Mouse (Mus musculus) forebrain, embryonic 10.5 days (tissue): ENCODE results near the gene Chad. TPM values are rescaled to one million over a fixed set of nuclear protein-coding genes. Genes with fewer than 3 reads are reported as not detected.
A peak's percentile ranks its signal among the peaks of the same experiment; 100 is the strongest.

ENCODE experiments used
- DNase-seq: peaks from one replicate; pipeline ENCODE4 v3.0.0-alpha.2; 2017; ENCODE audit warnings: low spot score; ENCODE audit errors: extremely low spot score
- H3K27ac ChIP-seq: fragments of 300-500 bp; sonication (generic); 2 replicates; pipeline ENCODE4 v1.5.1; 2016; ENCODE audit warnings: mild to moderate bottlenecking
- H3K27me3 ChIP-seq: fragments of 300-500 bp; sonication (generic); 2 replicates; pipeline ENCODE4 v1.6.1; 2016; ENCODE audit warnings: mild to moderate bottlenecking; ENCODE audit not compliant: poor library complexity, severe bottlenecking
- H3K36me3 ChIP-seq: fragments of 300-500 bp; sonication (generic); replicated peaks from 2 replicates; pipeline ENCODE4 v1.6.1; 2016; ENCODE audit warnings: mild to moderate bottlenecking, moderate library complexity
- H3K4me1 ChIP-seq: fragments of 300-500 bp; sonication (generic); 2 replicates; pipeline ENCODE4 v1.6.1; 2016
- H3K4me3 ChIP-seq: fragments of 300-500 bp; sonication (generic); 2 replicates; pipeline ENCODE4 v1.5.1; 2016; ENCODE audit warnings: mild to moderate bottlenecking, moderate library complexity
- H3K9me3 ChIP-seq: fragments of 300-500 bp; sonication (generic); 2 replicates; pipeline ENCODE4 v1.6.1; 2016; ENCODE audit warnings: mild to moderate bottlenecking, moderate library complexity
- WGBS: fragments of 180-500 bp; shearing (Covaris S2); methylation state at CpG from one replicate; pipeline ENCODE4 v1.1.7; 2016; 5-methylcytosine and 5-hydroxymethylcytosine counted together
- polyA plus RNA-seq: library from polyadenylated mRNA; unstranded; fragments of >200 nt; fragmentation: Nextera tagmentation; extraction: Ambion mirVana; gene quantifications from 2 replicates; pipeline ENCODE4 v1.2.1, GENCODE M21; 2016

The Chad gene
- polyA plus RNA-seq, 1 experiment from 2014 or later, result 0.09 TPM

DNA sequence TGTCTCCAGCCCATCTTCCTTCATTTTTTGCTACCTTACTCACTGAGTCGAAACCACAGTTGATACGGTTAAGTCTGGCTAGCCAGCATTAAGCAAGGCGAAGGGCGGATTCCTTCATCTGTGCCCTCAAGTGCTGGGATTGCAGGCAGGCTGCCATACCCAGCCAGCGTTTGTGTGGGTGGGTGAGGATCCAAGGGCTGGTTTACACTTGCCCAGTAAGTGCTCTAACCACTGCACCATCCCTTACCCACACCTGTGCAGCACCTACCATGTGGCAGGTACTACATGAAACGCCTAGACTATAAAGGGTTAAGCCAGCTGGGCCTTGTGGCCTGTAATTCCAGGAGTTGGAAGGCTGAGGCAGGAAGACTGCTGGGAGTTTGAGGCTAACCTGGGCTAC lies 17.6 kb upstream of the Chad start:
- H3K27me3 ChIP-seq, result no peaks in the 10 kb centered on the region; the same call in 1 of the 2 replicates
- no peak overlapping the region for H3K27ac ChIP-seq
- no peaks in the 10 kb centered on the region; the same call in 1 of the 2 replicates for H3K9me3 ChIP-seq
- peaks cover 13% of the 10 kb centered on the region for H3K36me3 ChIP-seq
- peaks cover 28% of the 10 kb centered on the region for H3K4me1 ChIP-seq
- no peak for DNase-seq
- H3K4me3 ChIP-seq, result no peak overlapping the region
- 92% methylated on average over 6 of the region's 6 CpGs for WGBS

DNA sequence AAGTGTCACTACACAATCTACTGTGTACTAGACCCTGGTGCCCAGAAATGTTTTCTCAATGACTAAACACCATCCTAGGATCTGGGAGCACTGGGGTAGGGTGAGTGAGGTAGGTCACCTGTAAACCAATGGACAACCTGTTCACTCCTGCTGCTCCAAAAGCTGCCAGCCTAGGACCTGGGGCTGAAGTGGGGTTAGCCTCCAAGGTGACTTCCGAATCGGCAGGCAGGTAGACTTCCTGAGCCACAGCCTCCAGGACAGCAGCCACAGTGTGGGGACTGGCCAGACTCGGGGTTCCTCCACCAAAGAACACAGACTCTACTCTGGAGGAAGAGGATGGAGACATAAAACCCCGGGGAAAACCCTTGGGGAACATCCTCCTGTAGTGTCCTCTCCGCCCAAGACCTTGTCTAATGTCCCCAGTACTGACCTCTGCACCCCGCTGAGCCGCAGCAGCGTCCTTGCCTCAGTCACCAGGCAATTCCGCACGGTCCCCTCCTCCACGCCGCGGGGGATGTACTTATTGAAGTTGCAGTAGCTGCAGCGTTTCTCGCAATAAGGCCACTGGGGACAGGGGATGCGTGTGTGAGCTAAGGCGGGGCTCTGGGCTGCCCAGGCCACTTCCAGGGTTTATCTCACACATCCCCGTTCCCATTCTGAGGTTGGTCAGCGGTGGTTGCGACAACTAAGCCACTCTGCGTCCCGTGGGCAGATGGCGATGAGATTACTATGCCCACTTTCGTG lies 16.6 kb upstream of the Chad start:
- Histone ChIP-seq H3K27me3 (no peaks in the 10 kb centered on the region; the same call in 1 of the 2 replicates), H3K36me3 (peaks cover 5% of the 10 kb centered on the region), H3K9me3 (no peaks in the 10 kb centered on the region; the same call in 1 of the 2 replicates), H3K4me3 (peak overlapping the region; percentile 74), H3K4me1 (peaks cover 28% of the 10 kb centered on the region), H3K27ac (peak overlapping the region; percentile 94)
- 16% methylated on average over 24 of the region's 24 CpGs for WGBS
- DNase-seq, result peak; percentile 34

DNA sequence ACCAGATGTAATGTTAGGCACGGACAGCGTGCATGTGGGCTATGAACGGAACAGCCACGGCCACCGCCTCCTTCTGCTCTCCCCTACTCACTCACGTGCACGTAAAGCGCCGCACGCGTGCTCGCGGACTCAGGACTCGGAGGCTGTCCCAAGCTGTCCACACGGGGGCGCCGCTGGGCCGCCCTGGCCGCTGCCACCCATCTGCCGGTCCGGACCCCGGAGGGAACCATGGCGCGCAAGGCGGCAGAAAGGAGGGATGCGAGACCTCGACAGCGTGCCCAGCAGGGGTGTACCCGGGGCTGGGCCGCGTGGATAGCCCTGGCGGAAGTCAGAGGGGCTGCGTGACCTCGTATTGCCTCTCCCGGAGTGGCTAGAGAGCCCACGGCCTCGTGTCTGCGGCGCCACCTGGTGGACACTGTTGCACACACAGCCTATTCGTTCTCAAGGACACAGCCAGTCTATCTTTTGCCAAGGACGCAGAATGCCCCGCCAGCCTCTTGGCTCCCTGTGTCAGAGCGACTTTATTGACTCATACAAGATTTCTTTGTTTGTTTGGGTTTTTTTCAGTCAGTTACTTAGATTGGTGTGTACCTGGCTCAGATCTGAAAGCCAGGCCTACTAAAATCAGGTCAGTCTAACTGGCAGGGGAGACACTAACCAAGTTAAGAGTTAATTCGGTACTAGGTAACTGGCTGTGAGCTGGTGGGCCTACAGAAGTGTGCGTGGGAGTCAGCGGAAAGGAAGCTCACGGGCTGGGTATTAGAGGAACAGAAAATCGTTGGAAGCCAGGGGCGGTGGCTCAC lies 15.8 kb upstream of the Chad start, which contains the start of gene Rsad1:
TSS of gene Rsad1 (minus strand) at position 368 of the 803 bp plus-strand sequence.
- Histone ChIP-seq H3K4me3 (peak within 1 kb of the TSS; percentile 74), H3K27me3 (no peaks in the 10 kb centered on the region; the same call in 1 of the 2 replicates), H3K9me3 (no peaks in the 10 kb centered on the region; the same call in 1 of the 2 replicates), H3K36me3 (peaks cover 2% of the 10 kb centered on the region; the same call in 1 of the 2 replicates), H3K27ac (peak within 1 kb of the TSS; percentile 94), H3K4me1 (peaks cover 25% of the 10 kb centered on the region)
- 5% methylated on average over 49 of the region's 49 CpGs for WGBS
- DNase-seq, result peak; percentile 93

DNA sequence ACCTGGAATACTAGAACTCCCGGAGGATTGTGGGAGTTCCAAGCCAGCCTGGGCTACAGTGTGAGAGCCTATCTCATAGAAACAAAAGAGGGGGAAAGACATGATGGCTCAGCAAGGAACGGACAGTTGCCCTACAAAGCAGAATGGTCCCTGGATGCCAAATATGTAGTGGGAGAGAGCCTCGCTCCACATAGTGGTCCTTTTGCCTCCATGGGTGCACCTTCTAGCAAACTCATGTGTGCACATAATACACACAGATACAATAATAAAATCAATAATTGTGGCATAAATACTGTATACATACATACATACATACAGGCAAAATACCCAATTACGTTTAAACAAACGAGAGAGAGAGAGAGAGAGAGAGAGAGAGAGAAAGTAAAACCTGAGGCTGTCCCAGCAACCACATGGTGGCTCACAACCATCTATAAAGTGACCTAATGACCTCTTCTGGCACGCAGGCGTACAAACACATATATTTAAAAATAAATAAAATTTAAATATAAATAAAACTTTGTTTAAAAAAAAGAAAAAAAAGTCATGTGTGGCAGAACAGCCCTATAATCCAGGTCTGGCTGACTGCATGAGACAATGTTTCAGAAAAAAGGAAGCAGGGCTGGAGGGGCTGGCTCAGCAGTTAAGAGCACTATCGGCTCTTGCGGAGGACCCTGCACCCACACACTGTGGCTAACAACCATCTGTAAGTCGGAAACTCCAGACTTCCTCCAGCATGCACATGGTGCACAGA lies 15.0 kb upstream of the Chad start:
- DNase-seq, result no peak
- WGBS, result 82% methylated on average over 10 of the region's 10 CpGs
- H3K27me3 ChIP-seq, result no peaks in the 10 kb centered on the region; the same call in 1 of the 2 replicates
- peak overlapping the region; percentile 74 for H3K4me3 ChIP-seq
- H3K9me3 ChIP-seq, result no peaks in the 10 kb centered on the region; the same call in 1 of the 2 replicates
- peaks cover 17% of the 10 kb centered on the region for H3K4me1 ChIP-seq
- peak overlapping the region; percentile 94; the same call in 1 of the 2 replicates for H3K27ac ChIP-seq
- H3K36me3 ChIP-seq, result peaks cover 2% of the 10 kb centered on the region; the same call in 1 of the 2 replicates

DNA sequence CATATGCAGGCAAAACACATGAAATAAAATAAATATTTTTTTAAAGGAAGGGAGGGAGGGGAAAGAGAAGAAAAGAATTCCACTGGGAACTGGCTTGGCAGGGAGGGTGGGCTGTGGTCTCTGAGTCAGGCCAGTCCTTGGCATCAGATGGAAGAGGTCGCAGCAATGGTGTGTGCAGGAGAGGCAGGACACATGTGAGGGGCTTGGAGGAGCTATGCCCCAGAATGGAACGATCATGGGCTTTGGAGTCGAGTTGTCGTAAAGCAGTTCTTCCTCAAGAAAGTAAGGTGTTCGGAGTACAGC lies 14.5 kb upstream of the Chad start:
- peaks cover 16% of the 10 kb centered on the region for H3K4me1 ChIP-seq
- 91% methylated on average over 5 of the region's 5 CpGs for WGBS
- no peaks in the 10 kb centered on the region; the same call in 1 of the 2 replicates for H3K9me3 ChIP-seq
- no peak for DNase-seq
- peaks cover 2% of the 10 kb centered on the region; the same call in 1 of the 2 replicates for H3K36me3 ChIP-seq
- no peaks in the 10 kb centered on the region; the same call in 1 of the 2 replicates for H3K27me3 ChIP-seq
- H3K27ac ChIP-seq, result no peak overlapping the region
- no peak overlapping the region for H3K4me3 ChIP-seq

DNA sequence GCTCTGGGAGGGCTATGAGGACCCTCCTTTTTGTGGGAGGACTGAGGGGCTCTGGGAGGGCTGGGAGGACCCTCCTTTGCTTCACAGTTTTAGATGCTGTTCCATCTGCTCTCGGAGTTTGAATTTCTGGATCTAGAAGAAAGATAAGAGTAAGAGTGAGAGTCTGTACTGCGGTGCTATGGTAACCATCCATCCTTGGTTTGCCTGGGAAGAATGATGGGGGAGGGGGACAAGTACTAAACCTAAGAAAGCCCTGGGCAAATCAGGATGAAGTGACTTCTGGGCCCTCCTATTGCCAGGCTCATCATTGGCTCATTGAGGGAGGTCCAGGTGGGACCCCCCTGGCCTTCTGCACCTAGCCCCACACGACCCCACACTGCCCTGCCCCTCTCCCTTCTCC lies 6.6 kb upstream of the Chad start:
- Histone ChIP-seq H3K36me3 (peaks cover 20% of the 10 kb centered on the region), H3K9me3 (no peaks in the 10 kb centered on the region), H3K4me3 (no peak overlapping the region), H3K4me1 (peaks cover 12% of the 10 kb centered on the region), H3K27ac (peak overlapping the region; percentile 68), H3K27me3 (no peaks in the 10 kb centered on the region)
- no peak for DNase-seq
- 86% methylated on average over 3 of the region's 3 CpGs for WGBS

DNA sequence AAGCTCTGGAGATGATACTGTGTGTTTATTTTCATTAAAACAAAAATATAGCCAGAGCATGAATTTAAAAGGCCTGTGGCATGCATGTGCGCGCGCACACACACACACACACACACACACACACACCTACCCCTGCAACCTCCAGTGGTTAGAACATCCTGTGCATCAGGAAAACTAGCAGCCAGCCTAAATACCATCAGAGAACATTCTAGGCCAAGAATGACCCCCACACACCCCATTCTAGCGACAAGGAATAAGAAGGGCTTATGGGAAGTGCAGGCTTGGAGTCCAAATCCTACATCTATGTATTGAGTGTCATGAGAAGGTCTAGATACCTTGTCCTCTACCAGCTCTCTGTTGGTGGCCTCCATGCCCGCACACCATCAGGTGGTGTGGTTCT lies 1.5 kb upstream of the Chad start:
- Histone ChIP-seq H3K4me1 (peaks cover 24% of the 10 kb centered on the region), H3K4me3 (no peak overlapping the region), H3K27me3 (peaks cover 40% of the 10 kb centered on the region), H3K36me3 (peaks cover 18% of the 10 kb centered on the region), H3K27ac (no peak overlapping the region), H3K9me3 (no peaks in the 10 kb centered on the region)
- no peak for DNase-seq
- 92% methylated on average over 5 of the region's 5 CpGs for WGBS

DNA sequence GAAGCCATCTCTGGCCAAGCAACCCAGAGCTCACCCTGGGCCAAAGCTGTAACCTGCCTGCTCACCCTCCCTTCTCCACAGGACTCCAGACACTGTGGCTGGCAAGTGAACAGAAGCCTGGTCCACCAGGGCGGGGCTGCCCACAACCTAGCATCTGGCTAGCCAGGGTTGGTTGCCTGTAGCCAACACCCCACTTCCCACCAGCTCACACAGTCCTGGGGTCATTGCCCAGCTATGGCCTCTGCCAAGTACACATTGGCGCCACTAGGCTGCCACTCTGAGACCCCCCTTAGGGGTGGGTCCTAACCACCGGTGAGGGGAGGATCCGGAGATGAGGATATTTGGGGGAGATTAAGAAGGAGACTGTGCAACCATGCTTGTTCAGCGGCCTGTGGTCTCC lies 1.0 kb upstream of the Chad start:
- Histone ChIP-seq H3K9me3 (no peaks in the 10 kb centered on the region), H3K27me3 (peaks cover 40% of the 10 kb centered on the region), H3K4me3 (peak overlapping the region; percentile 41; the same call in 1 of the 2 replicates), H3K36me3 (peaks cover 18% of the 10 kb centered on the region), H3K27ac (peak overlapping the region; percentile 68; the same call in 1 of the 2 replicates), H3K4me1 (peaks cover 21% of the 10 kb centered on the region)
- WGBS, result 55% methylated on average over 5 of the region's 5 CpGs
- no peak for DNase-seq

DNA sequence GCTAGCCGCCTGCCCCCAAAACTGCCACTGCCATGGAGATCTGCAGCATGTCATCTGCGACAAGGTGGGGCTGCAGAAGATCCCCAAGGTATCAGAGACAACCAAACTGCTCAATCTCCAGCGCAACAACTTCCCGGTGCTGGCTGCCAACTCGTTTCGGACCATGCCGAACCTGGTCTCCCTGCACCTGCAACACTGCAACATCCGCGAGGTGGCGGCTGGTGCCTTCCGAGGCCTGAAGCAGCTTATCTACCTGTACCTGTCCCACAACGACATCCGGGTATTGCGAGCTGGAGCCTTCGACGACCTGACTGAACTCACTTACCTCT lies 268 bp downstream of the Chad start:
- Histone ChIP-seq H3K27ac (0 out of 2 replicates have a peak overlapping the region, but pooled peaks have one; percentile 68), H3K36me3 (peaks cover 22% of the 10 kb centered on the region), H3K9me3 (no peaks in the 10 kb centered on the region), H3K4me3 (peak overlapping the region; percentile 41), H3K27me3 (peaks cover 40% of the 10 kb centered on the region), H3K4me1 (peaks cover 21% of the 10 kb centered on the region)
- 7% methylated on average over 16 of the region's 16 CpGs for WGBS
- peak; percentile 29 for DNase-seq

DNA sequence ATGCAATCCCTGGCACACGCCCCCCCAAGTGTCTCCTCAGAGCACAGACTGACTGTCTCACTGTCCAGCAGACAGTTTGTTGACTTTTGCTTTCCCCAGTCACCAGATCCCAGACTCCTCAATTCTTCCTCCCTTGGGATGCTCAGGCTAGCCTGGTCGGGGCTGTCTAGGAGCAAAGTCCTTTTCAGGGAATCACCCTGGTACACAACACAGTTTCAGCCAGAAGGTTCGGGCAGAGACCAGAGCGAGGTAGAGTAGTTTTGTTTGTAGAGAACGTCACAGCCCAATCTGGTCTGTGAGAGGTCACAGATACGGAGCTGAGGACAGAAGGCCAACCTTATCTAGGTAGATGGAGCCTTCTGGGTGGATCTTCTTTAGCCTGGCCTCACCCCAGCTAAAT lies 1.7 kb downstream of the Chad start:
- Histone ChIP-seq H3K9me3 (no peaks in the 10 kb centered on the region), H3K27me3 (peaks cover 40% of the 10 kb centered on the region), H3K4me1 (peaks cover 31% of the 10 kb centered on the region), H3K36me3 (peaks cover 30% of the 10 kb centered on the region), H3K4me3 (no peak overlapping the region), H3K27ac (no peak overlapping the region)
- 84% methylated on average over 6 of the region's 6 CpGs for WGBS
- no peak for DNase-seq

DNA sequence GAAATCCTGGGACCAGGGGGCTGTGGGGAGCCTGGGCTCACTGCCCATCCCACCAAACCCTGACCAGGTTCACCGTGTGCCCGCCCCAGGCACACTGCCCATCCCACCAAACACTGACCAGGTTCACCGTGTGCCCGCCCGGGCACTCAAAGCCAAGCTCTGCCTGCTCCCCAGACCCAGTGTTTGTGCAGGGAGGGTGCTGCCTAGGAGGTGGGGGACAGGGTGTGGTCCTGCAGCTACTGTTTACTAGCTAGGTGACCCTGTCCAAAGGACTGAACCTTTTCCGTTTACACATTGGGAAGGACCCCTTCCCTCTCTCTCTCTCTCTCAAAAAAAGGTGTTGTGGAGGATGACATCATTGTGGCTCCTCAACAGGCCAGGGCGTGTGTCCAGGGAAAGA lies 2.5 kb downstream of the Chad start:
- no peak for DNase-seq
- peaks cover 40% of the 10 kb centered on the region for H3K27me3 ChIP-seq

DNA sequence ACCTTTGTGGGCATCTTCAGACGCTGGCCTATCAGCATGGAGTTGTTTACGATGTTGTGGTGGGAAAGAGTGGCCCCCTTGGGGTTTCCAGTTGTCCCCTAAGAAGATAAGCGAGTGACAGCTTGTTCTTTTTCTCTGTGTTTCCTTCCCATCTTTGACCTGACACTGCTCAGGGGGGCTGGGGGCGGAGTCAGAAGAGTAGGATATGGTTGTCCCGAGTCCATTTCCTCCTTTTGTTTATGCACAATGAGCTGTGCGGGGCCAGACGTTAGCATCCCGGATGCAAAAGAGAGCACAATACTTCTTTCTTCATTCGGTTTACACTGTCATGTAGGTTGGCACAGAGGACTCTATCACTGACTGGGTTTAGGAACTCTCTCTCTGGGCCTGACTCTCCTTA lies 5.8 kb downstream of the Chad start:
- H3K9me3 ChIP-seq, result no peaks in the 10 kb centered on the region
- H3K27me3 ChIP-seq, result peaks cover 16% of the 10 kb centered on the region
- H3K4me3 ChIP-seq, result no peak overlapping the region
- DNase-seq, result no peak
- peak overlapping the region; percentile 40; the same call in 1 of the 2 replicates for H3K27ac ChIP-seq
- peaks cover 10% of the 10 kb centered on the region; the same call in 1 of the 2 replicates for H3K4me1 ChIP-seq
- WGBS, result 62% methylated on average over 9 of the region's 9 CpGs
- H3K36me3 ChIP-seq, result peaks cover 30% of the 10 kb centered on the region

More for the DNA sequence above, 2.5 kb downstream of the Chad start:
- Histone ChIP-seq H3K4me3 (no peak overlapping the region), H3K27ac (no peak overlapping the region), H3K9me3 (no peaks in the 10 kb centered on the region), H3K36me3 (peaks cover 30% of the 10 kb centered on the region), H3K4me1 (peaks cover 31% of the 10 kb centered on the region)
- 89% methylated on average over 7 of the region's 7 CpGs for WGBS
